Mouse (Mus musculus): ENCODE data around the gene Zfp811.

- no peak for TF ChIP-seq USF1 (IDR thresholded peaks at IDR 0.05; ENCODE audit: low read depth)
- no peak for TF ChIP-seq CTCF (IDR thresholded peaks at IDR 0.05; ENCODE audit: control insufficient read depth, insufficient read depth, insufficient read length)
- no peak for TF ChIP-seq CEBPB (IDR thresholded peaks at IDR 0.05; ENCODE audit: low read depth)
These were observed 29.5 kb upstream of the Zfp811 start for GRCm38 (mm10) chr17:32839083-32839802.

Measured in C2C12 (cell line).